Mouse (Mus musculus) olfactory bulb, adult 2 months (tissue): Measurements from ENCODE around the gene Npy4r.

ENCODE experiments used
- CTCF ChIP-seq: fragments of 200-500 bp; IDR thresholded peaks from 2 replicates; pipeline ENCODE4 v1.5.1; 2012; ENCODE audit warnings: low read depth, mild to moderate bottlenecking, low read length, moderate library complexity; ENCODE audit not compliant: insufficient read depth
- POLR2A ChIP-seq: fragments of 200-500 bp; IDR thresholded peaks from 2 replicates; pipeline ENCODE4 v1.6.1; 2012; ENCODE audit warnings: mild to moderate bottlenecking, low read depth, low read length, moderate library complexity; ENCODE audit not compliant: insufficient read depth

DNA sequence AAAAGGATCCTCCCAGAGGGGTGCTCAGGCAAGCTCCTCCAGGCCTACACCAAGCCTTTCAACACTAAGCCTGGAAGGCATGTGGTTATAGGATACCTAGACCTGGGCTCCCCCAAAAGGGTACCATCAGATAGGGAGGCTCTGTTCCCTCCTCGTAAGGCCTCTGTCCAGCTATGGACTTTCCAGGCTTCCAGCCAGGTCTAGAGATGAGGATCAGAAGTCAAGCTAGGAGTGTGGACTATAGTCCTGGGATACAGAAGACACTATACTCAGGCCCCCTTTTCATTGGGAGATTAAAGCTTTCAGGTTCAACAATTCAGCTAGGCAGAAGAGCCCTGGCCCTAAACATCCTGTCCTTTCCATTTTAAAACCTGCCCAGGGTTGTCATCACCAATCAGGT, 30.8 kb upstream of the Npy4r start:
- TF ChIP-seq CTCF (no peak), POLR2A (no peak)
